Mouse (Mus musculus) hindbrain, embryonic 11.5 days (tissue): Measurements from ENCODE around the gene Ttc1. TPM values are rescaled to one million over a fixed set of nuclear protein-coding genes. Genes with fewer than 3 reads are reported as not detected.

ENCODE experiments used
- ATAC-seq: fragments of 200-750 bp; cut with Nextera tagmentation; 2 replicates; pipeline ENCODE4 v1.8.0; 2017; ENCODE audit warnings: mild to moderate bottlenecking, moderate TSS enrichment, moderate library complexity; ENCODE audit not compliant: low FRiP score
- DNase-seq: peaks from one replicate; pipeline ENCODE4 v3.0.0-alpha.2; 2015; ENCODE audit warnings: low spot score
- H3K27ac ChIP-seq: fragments of 300-500 bp; sonication (generic); 2 replicates; pipeline ENCODE4 v1.5.1; 2014; ENCODE audit warnings: mild to moderate bottlenecking, low read depth, low read length
- H3K27me3 ChIP-seq: fragments of 300-500 bp; sonication (generic); 2 replicates; pipeline ENCODE4 v1.6.1; 2014; ENCODE audit warnings: mild to moderate bottlenecking, low read length, moderate library complexity, mixed read lengths; ENCODE audit not compliant: control insufficient read depth, insufficient read depth
- H3K36me3 ChIP-seq: fragments of 300-500 bp; sonication (generic); 2 replicates; pipeline ENCODE4 v1.6.1; 2014; ENCODE audit warnings: mild to moderate bottlenecking, low read length, moderate library complexity, mixed read lengths; ENCODE audit not compliant: control insufficient read depth, insufficient read depth
- H3K4me1 ChIP-seq: fragments of 300-500 bp; sonication (generic); replicated peaks from 2 replicates; pipeline ENCODE4 v1.6.1; 2014; ENCODE audit warnings: low read length, mixed read lengths; ENCODE audit not compliant: control insufficient read depth, insufficient read depth
- H3K4me2 ChIP-seq: fragments of 300-500 bp; sonication (generic); replicated peaks from 2 replicates; pipeline ENCODE4 v1.6.1; 2014; ENCODE audit warnings: mild to moderate bottlenecking, low read depth, low read length
- H3K4me3 ChIP-seq: fragments of 300-500 bp; sonication (generic); 2 replicates; pipeline ENCODE4 v1.5.1; 2014; ENCODE audit warnings: low read depth, low read length
- H3K9ac ChIP-seq: fragments of 300-500 bp; sonication (generic); 2 replicates; pipeline ENCODE4 v1.6.1; 2014; ENCODE audit warnings: low read depth, low read length
- H3K9me3 ChIP-seq: fragments of 300-500 bp; sonication (generic); 2 replicates; pipeline ENCODE4 v1.6.1; 2016; ENCODE audit warnings: low read length; ENCODE audit not compliant: control insufficient read depth
- WGBS: fragments of 180-500 bp; shearing (Covaris S2); extraction: QIAGEN DNeasy Blood & Tissue Kit; methylation state at CpG from one replicate; pipeline ENCODE4 v1.1.7; 2014; 5-methylcytosine and 5-hydroxymethylcytosine counted together
- polyA plus RNA-seq: library from polyadenylated mRNA; unstranded; fragments of >200 nt; fragmentation: Nextera tagmentation; extraction: Ambion mirVana; gene quantifications from 2 replicates; pipeline ENCODE4 v1.2.1, GENCODE M21; 2014

Ttc1 gene
- polyA plus RNA-seq, 1 experiment from 2014 or later: 86.2 TPM

DNA sequence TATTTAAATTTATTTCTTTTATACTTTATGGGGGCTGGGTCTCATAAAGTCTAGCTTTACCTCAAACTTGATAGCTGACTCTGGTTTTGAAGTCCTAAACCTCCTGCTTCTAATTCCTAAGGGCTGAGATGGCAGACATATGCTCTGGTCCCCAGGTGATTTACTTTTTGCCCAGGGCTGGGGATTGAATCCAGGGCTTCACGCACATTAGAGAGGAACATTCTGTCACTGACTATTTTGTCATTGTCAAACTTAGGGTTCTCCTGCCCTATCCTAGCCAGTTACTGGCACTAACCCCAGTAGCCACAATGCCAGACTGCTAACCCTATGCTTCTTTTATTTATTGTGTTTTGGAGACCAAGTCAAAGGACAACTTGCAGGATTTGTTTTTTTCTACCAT lies 59.0 kb downstream of the Ttc1 start:
- Histone ChIP-seq H3K27ac (no peak overlapping the region), H3K4me2 (no peak overlapping the region), H3K4me1 (no peaks in the 10 kb centered on the region), H3K9ac (no peak overlapping the region), H3K9me3 (no peaks in the 10 kb centered on the region), H3K4me3 (no peak overlapping the region), H3K27me3 (no peaks in the 10 kb centered on the region), H3K36me3 (peaks cover 2% of the 10 kb centered on the region; the same call in 1 of the 2 replicates)
- DNase-seq: no peak
- ATAC-seq: no peak
- 90% methylated on average over 1 of the region's 1 CpGs for WGBS

GRCm38 (mm10) chr11:43682415-43683217 lies 65.2 kb downstream of the Ttc1 start:
- Histone ChIP-seq H3K9ac (peak overlapping the region; percentile 95), H3K4me2 (peak overlapping the region; percentile 57), H3K4me1 (peaks cover 3% of the 10 kb centered on the region; the same call in 1 of the 2 replicates), H3K36me3 (no peaks in the 10 kb centered on the region), H3K27me3 (no peaks in the 10 kb centered on the region), H3K27ac (peak overlapping the region; percentile 95), H3K4me3 (peak overlapping the region; percentile 89), H3K9me3 (no peaks in the 10 kb centered on the region)
- peak; percentile 64 for DNase-seq
- ATAC-seq: peak; percentile 53
- 4% methylated on average over 28 of the region's 72 CpGs for whole genome bisulfite sequencing

DNA sequence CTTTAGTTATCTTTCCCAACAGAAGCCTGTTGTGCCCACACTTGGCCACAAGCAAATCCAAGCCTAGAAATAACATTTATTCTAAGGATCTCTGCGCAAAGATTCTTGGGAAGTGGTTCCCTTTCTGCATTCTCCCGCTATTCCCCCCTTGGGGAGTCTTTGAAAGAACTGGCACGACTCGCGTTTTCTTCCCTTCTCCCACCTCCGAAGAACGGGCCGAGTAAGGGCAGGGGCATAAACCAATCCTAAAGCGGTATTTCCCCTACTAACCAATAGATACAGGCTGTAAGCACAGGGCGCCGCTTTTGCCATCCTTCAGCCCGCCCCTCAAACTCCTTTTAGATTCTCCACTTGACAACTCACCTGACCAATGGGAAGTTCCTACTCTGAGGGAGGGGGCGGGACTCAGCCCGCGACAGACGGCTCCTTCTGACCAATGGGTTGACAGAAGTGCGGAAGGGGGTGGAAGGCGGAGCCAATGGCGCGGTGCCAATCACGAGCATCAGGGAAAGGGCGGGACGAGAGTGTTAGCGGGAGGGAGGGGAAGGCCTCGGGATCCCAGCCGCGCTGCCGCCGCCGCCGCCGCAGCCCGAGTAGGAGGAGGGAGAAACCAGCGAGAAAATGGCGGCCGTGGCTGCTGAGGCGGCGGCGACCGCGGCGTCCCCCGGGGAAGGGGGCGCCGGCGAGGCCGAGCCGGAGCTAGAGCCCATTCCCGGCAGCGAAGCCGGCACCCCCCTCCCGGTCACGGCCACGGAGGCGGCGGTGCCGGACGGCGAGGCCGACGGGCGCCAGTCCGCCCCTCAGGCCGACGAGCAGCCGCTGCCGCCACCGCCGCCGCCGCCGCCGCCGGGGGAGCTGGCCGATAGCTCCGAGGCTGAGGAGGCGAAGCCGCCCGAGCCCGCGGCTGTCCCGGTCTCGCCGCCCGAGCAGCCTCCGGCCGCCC lies 66.1 kb downstream of the Ttc1 start, which contains the start of gene Pwwp2a:
Gene Pwwp2a (plus strand): TSS at position 527 of the 943 bp plus-strand sequence.
- peaks cover 3% of the 10 kb centered on the region; the same call in 1 of the 2 replicates for H3K4me1 ChIP-seq
- no peaks in the 10 kb centered on the region for H3K27me3 ChIP-seq
- peak; percentile 99 for DNase-seq
- H3K36me3 ChIP-seq: no peaks in the 10 kb centered on the region
- H3K9me3 ChIP-seq: no peaks in the 10 kb centered on the region
- H3K9ac ChIP-seq: peak within 1 kb of the TSS; percentile 95
- peak within 1 kb of the TSS; percentile 57 for H3K4me2 ChIP-seq
- peak within 1 kb of the TSS; percentile 89 for H3K4me3 ChIP-seq
- peak; percentile 99 for ATAC-seq
- H3K27ac ChIP-seq: peak within 1 kb of the TSS; percentile 95
- under 1% methylated on average over 52 of the region's 87 CpGs for WGBS

Other genes with a start within 250 kb of the Ttc1 start
- gene Ccnjl, start 219.2 kb downstream of the Ttc1 start, polyA plus RNA-seq: 34.2 and 37.7 TPM in 2 replicates
- 8.5 and 10.4 TPM in 2 replicates for gene 4933415A04Rik, start 161.0 kb downstream of the Ttc1 start, polyA plus RNA-seq
- not detected in 2 replicates for gene Fabp6, start 146.5 kb downstream of the Ttc1 start, polyA plus RNA-seq
- gene Pwwp2a, start 66.0 kb downstream of the Ttc1 start, polyA plus RNA-seq: 46.2 and 47.3 TPM in 2 replicates
- gene Adra1b, start 153.2 kb upstream of the Ttc1 start, polyA plus RNA-seq: 0.40 and 0.49 TPM in 2 replicates